ENCODE assay signal across 28 mouse cellular contexts in the genomic region with DNA sequence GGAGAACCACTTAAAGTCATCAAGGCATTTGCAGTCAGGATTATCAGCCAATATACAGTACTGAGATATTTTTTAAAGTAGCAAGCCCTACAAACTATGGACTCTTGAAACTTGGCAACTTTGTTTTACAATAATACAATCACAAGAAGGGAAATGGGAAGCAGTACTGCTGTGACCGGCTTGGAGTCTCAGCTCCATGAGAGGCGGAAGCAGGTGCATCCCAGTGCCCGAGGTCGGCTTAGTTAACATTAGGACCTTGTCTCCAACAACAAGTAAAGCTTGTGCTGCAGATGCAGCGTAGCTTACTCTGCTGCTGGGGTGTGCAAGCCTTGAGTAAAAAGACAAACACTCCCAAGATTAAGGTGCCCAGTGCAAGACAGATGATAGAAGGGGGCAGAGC.
"Had no signal": no experiment of that assay in that cellular context is flagged by ENCODE, and none has a peak within 500 bp of the region (broad histone marks: within the 10 kb centered on the region; RNA-seq: fewer than 3 reads in every experiment).

No protein-coding gene starts in this region.

- H3K4me2 ChIP-seq: embryonic facial prominence, embryonic 12.5 days; embryonic facial prominence, embryonic 13.5 days; embryonic facial prominence, embryonic 15.5 days; forebrain, embryonic 12.5 days; forebrain, embryonic 13.5 days; forebrain, embryonic 15.5 days had no signal

- H3K4me1 ChIP-seq: embryonic facial prominence, embryonic 12.5 days; embryonic facial prominence, embryonic 13.5 days; embryonic facial prominence, embryonic 15.5 days; forebrain, embryonic 10.5 days; forebrain, embryonic 12.5 days; forebrain, embryonic 13.5 days; forebrain, embryonic 15.5 days had no signal

- H3K36me3 ChIP-seq: embryonic facial prominence, embryonic 12.5 days; embryonic facial prominence, embryonic 13.5 days; embryonic facial prominence, embryonic 15.5 days; forebrain, embryonic 10.5 days; forebrain, embryonic 12.5 days; forebrain, embryonic 15.5 days had no signal

- H3K9ac ChIP-seq: embryonic facial prominence, embryonic 12.5 days; embryonic facial prominence, embryonic 13.5 days; embryonic facial prominence, embryonic 15.5 days; forebrain, embryonic 12.5 days; forebrain, embryonic 13.5 days; forebrain, embryonic 15.5 days; forebrain, postnatal 0 days had no signal

- H3K27me3 ChIP-seq: embryonic facial prominence, embryonic 12.5 days; embryonic facial prominence, embryonic 13.5 days; embryonic facial prominence, embryonic 15.5 days; forebrain, embryonic 12.5 days; forebrain, embryonic 13.5 days; forebrain, embryonic 15.5 days had no signal

- H3K9me3 ChIP-seq: embryonic facial prominence, embryonic 12.5 days; embryonic facial prominence, embryonic 13.5 days; embryonic facial prominence, embryonic 15.5 days; forebrain, embryonic 10.5 days; forebrain, embryonic 12.5 days; forebrain, embryonic 13.5 days; forebrain, embryonic 15.5 days had no signal

- H3K27ac ChIP-seq: embryonic facial prominence, embryonic 12.5 days; embryonic facial prominence, embryonic 13.5 days; embryonic facial prominence, embryonic 15.5 days; forebrain, embryonic 10.5 days; forebrain, embryonic 12.5 days; forebrain, embryonic 13.5 days; forebrain, embryonic 15.5 days; gastrocnemius, adult 2 months; heart, adult 2 months had no signal

- H3K4me3 ChIP-seq: embryonic facial prominence, embryonic 12.5 days; embryonic facial prominence, embryonic 13.5 days; embryonic facial prominence, embryonic 15.5 days; erythroblast, embryonic 14.5 days; forebrain, embryonic 10.5 days; forebrain, embryonic 12.5 days; forebrain, embryonic 13.5 days; forebrain, embryonic 15.5 days; gastrocnemius, adult 2 months; heart, adult 2 months had no signal

- ATAC-seq: forebrain, embryonic 13.5 days; forebrain, embryonic 14.5 days; forebrain, embryonic 15.5 days; forebrain, embryonic 16.5 days; forebrain, postnatal 0 days had no signal

- DNase-seq: cerebellum, adult 18-20 months; cerebellum, adult 2 months; cerebellum, adult 8-10 months; cerebellum, adult 9-10 months; cerebellum, adult 9-11 months; cerebellum, postnatal 10 days; cerebellum, postnatal 14 days; cerebellum, postnatal 25 days; cerebellum, postnatal 36 days; embryo, embryonic 11 days; forebrain, postnatal 0 days; gastrocnemius, adult 2 months; gastrocnemius, postnatal 10 days; gastrocnemius, postnatal 14 days; gastrocnemius, postnatal 25 days; gastrocnemius, postnatal 36 days; heart, adult 18-20 months; heart, adult 2 months had no signal
